Comparison of ENCODE assay signal across 8 mouse cellular contexts in the genomic region with DNA sequence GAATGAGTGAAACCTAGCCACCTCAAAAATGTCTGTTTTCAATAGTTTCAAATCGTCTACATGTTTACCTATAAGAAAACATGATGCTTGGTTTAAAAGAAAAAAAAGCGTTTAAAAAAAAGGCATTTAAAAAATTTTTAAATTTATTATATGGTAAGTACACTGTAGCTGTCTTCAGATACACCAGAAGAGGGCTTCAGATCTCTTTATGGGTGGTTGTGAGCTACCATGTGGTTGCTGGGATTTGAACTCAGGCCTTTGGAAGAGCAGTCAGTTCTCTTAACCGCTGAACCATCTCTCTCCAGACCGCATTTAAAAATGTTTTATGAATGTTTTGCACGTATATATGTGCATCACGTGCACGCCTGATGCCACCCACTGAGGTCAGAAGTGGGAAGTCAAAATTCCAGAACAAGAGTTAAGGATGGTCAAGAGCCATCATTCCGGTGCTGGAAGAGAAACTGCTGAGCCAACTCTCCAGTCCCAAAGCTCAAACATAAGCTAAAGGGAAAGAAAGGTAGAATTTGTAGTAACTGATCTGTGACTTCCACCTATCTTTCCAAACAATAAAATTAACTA. TPM values are rescaled to one million over a fixed set of nuclear protein-coding genes. Genes with fewer than 3 reads are reported as not detected.
DNase-seq lines count a peak whose midpoint lies in the region; ATAC-seq and TF ChIP-seq lines count a peak whose summit lies in the region.

No protein-coding gene starts in this region.

- no peaks in the 10 kb centered on the region for H3K79me2 ChIP-seq in heart, adult 2 months (replicated peaks; ENCODE audit: control insufficient read depth, insufficient read depth, low read length)
- H3K79me2 ChIP-seq in C2C12 (ENCODE audit: control insufficient read depth, insufficient read depth) = peaks cover 63% of the 10 kb centered on the region

- H3K9ac ChIP-seq in heart, adult 2 months (ENCODE audit: low read depth, low read length) = peak overlapping the region; percentile 41
- peak overlapping the region; percentile 100 for H3K9ac ChIP-seq in forebrain, embryonic 15.5 days (replicated peaks)
- H3K9ac ChIP-seq in liver, embryonic 15.5 days = peak overlapping the region; percentile 100

- no peak for TF ChIP-seq EP300 in heart, adult 2 months (IDR thresholded peaks at IDR 0.05; ENCODE audit: insufficient read depth, low read depth, low read length)

- peaks cover 57% of the 10 kb centered on the region for H3K79me3 ChIP-seq in C2C12 (ENCODE audit: low read depth)

- peaks cover 17% of the 10 kb centered on the region for H3K36me3 ChIP-seq in heart, adult 2 months (ENCODE audit: control insufficient read depth, insufficient read depth, low read length)
- peaks cover 30% of the 10 kb centered on the region for H3K36me3 ChIP-seq in C2C12 (ENCODE audit: control insufficient read depth, insufficient read depth)
- 0 out of 2 replicates have a peak, but pooled peaks cover 6% of the 10 kb centered on the region for H3K36me3 ChIP-seq in forebrain, embryonic 15.5 days
- peaks cover 13% of the 10 kb centered on the region for H3K36me3 ChIP-seq in liver, embryonic 15.5 days (replicated peaks)

- no peak for ATAC-seq in forebrain, embryonic 15.5 days (replicated peaks)
- ATAC-seq in liver, embryonic 15.5 days (ENCODE audit: insufficient read depth) = no peak

- TF ChIP-seq CTCF in heart, adult 2 months (IDR thresholded peaks at IDR 0.05) = no peak
- no peak for TF ChIP-seq CTCF in C2C12 (IDR thresholded peaks at IDR 0.05; ENCODE audit: control insufficient read depth, insufficient read depth, insufficient read length)

- no peak for DNase-seq in heart, adult 2 months
- DNase-seq in heart, postnatal 10 days = no peak
- no peak for DNase-seq in urinary bladder, postnatal 36 days (ENCODE audit: low spot score in 2 of 2)
- no peak for DNase-seq in testis, postnatal 10 days (ENCODE audit: low spot score)
- DNase-seq in retina, embryonic 14.5 days (ENCODE audit: low spot score) = no peak

- H3K4me3 ChIP-seq in heart, adult 2 months = peak overlapping the region; percentile 79
- H3K4me3 ChIP-seq in C2C12 (ENCODE audit: insufficient read depth, poor library complexity, severe bottlenecking) = peak overlapping the region; percentile 89
- H3K4me3 ChIP-seq in forebrain, embryonic 15.5 days = peak overlapping the region; percentile 99
- peak overlapping the region; percentile 100 for H3K4me3 ChIP-seq in liver, embryonic 15.5 days (replicated peaks)

- intact Hi-C loops in heart, adult 2 months (cut with DNase I) = no loop called here
- intact Hi-C loops in heart, postnatal 10 days (cut with DNase I) = loop anchor here (5.0 to 10.0 kb wide), 2 partner anchors 73 to 266 kb away; a partner anchor contains a TSS

- no peaks in the 10 kb centered on the region for H3K9me3 ChIP-seq in forebrain, embryonic 15.5 days
- no peaks in the 10 kb centered on the region for H3K9me3 ChIP-seq in liver, embryonic 15.5 days (replicated peaks)

- peak overlapping the region; percentile 75 for H3K4me2 ChIP-seq in forebrain, embryonic 15.5 days (replicated peaks)
- peak overlapping the region; percentile 90 for H3K4me2 ChIP-seq in liver, embryonic 15.5 days

- H3K4me1 ChIP-seq in heart, adult 2 months (ENCODE audit: control insufficient read depth, insufficient read depth, low read length) = peaks cover 4% of the 10 kb centered on the region
- H3K4me1 ChIP-seq in forebrain, embryonic 15.5 days = peaks cover 29% of the 10 kb centered on the region
- peaks cover 40% of the 10 kb centered on the region for H3K4me1 ChIP-seq in liver, embryonic 15.5 days (replicated peaks)

- WGBS in heart, adult 2 months = 28% methylated on average over 8 of the region's 8 CpGs
- WGBS in forebrain, embryonic 15.5 days = 60% methylated on average over 8 of the region's 8 CpGs
- 23% methylated on average over 8 of the region's 8 CpGs for WGBS in liver, embryonic 15.5 days (ENCODE audit: insufficient replicate concordance)

- TF ChIP-seq POLR2A in heart, adult 2 months (IDR thresholded peaks at IDR 0.05; ENCODE audit: insufficient read depth, low read depth, low read length) = no peak

- peak overlapping the region; percentile 100 for H3K27ac ChIP-seq in heart, adult 2 months
- H3K27ac ChIP-seq in forebrain, embryonic 15.5 days (replicated peaks) = peak overlapping the region; percentile 100
- peak overlapping the region; percentile 100 for H3K27ac ChIP-seq in liver, embryonic 15.5 days (replicated peaks)

- H3ac ChIP-seq in C2C12 (ENCODE audit: control insufficient read depth, insufficient read length, low read depth) = peak overlapping the region; percentile 77

- no peaks in the 10 kb centered on the region for H3K27me3 ChIP-seq in heart, adult 2 months (ENCODE audit: control insufficient read depth, insufficient read depth, low read length)
- H3K27me3 ChIP-seq in C2C12 (ENCODE audit: control insufficient read depth, insufficient read depth, insufficient read length) = no peaks in the 10 kb centered on the region
- no peaks in the 10 kb centered on the region for H3K27me3 ChIP-seq in forebrain, embryonic 15.5 days
- no peaks in the 10 kb centered on the region for H3K27me3 ChIP-seq in liver, embryonic 15.5 days

TF ChIP-seq in C2C12, 6 proteins besides CTCF, POLR2A, EP300 and RAD21:
- TF ChIP-seq FOSL1 (IDR thresholded peaks at IDR 0.05; ENCODE audit: insufficient read depth, low read length, poor library complexity, severe bottlenecking) = no peak
- peak; percentile 26 for TF ChIP-seq MAX (IDR thresholded peaks at IDR 0.05)
- TF ChIP-seq CEBPB (IDR thresholded peaks at IDR 0.05; ENCODE audit: low read depth) = no peak
- TF ChIP-seq MYOG (IDR thresholded peaks at IDR 0.05; ENCODE audit: control insufficient read depth, extremely low read depth, insufficient read length) = no peak
- peak; percentile 71 for TF ChIP-seq USF1 (IDR thresholded peaks at IDR 0.05; ENCODE audit: low read depth)
- no peak for TF ChIP-seq MYOD1 (IDR thresholded peaks at IDR 0.05; ENCODE audit: control insufficient read depth, insufficient read length, low read depth)

RNA-seq across cellular contexts. Expression of a gene that starts 3.3 kb away (rescaled TPM):
- 10 to 100 TPM; 30.7 to 34.0 TPM for total RNA-seq in heart, adult 2 months (2021)
- 12.3 and 24.2 TPM in 2 replicates for polyA plus RNA-seq in heart, adult 2 months (2012; rRNA removed)
- total RNA-seq in heart, postnatal 10 days (2021) = 10 to 100 TPM; 50.2 to 51.6 TPM
- polyA plus RNA-seq in C2C12 (2012; fragmentation: generic; extraction: Trizol) = 25.7 TPM
- 157 and 161 TPM in 2 replicates for polyA plus RNA-seq in forebrain, embryonic 15.5 days (2015; fragmentation: Nextera tagmentation; extraction: Ambion mirVana)
- 37.1 and 41.9 TPM in 2 replicates for polyA plus RNA-seq in liver, embryonic 15.5 days (2015; fragmentation: Nextera tagmentation; extraction: Ambion mirVana)

RNA-seq across cellular contexts. Expression of a gene that starts 16.0 kb away (rescaled TPM):
- total RNA-seq in heart, adult 2 months (2021) = 1,000 to 10,000 TPM in 1 of 2 experiments, 100 to 1,000 TPM in 1; 961 to 1,111 TPM
- polyA plus RNA-seq in heart, adult 2 months (2012; rRNA removed) = 895 and 1,105 TPM in 2 replicates
- total RNA-seq in heart, postnatal 10 days (2021) = 100 to 1,000 TPM; 815 to 853 TPM
- 107 TPM for polyA plus RNA-seq in C2C12 (2012; fragmentation: generic; extraction: Trizol)
- polyA plus RNA-seq in forebrain, embryonic 15.5 days (2015; fragmentation: Nextera tagmentation; extraction: Ambion mirVana) = 113 and 121 TPM in 2 replicates
- polyA plus RNA-seq in liver, embryonic 15.5 days (2015; fragmentation: Nextera tagmentation; extraction: Ambion mirVana) = 113 and 120 TPM in 2 replicates

RNA-seq across cellular contexts. Expression of a gene that starts 30.1 kb away (rescaled TPM):
- total RNA-seq in heart, adult 2 months (2021) = 1 to 10 TPM; 5.7 to 6.9 TPM
- polyA plus RNA-seq in heart, adult 2 months (2012; rRNA removed) = 6.5 and 6.6 TPM in 2 replicates
- 10 to 100 TPM; 13.2 to 17.0 TPM for total RNA-seq in heart, postnatal 10 days (2021)
- 90.7 TPM for polyA plus RNA-seq in C2C12 (2012; fragmentation: generic; extraction: Trizol)
- 323 TPM in 2 replicates for polyA plus RNA-seq in forebrain, embryonic 15.5 days (2015; fragmentation: Nextera tagmentation; extraction: Ambion mirVana)
- polyA plus RNA-seq in liver, embryonic 15.5 days (2015; fragmentation: Nextera tagmentation; extraction: Ambion mirVana) = 93.7 and 101 TPM in 2 replicates

RNA-seq across cellular contexts. Expression of a gene that starts 50.3 kb away (rescaled TPM):
- not detected for total RNA-seq in heart, adult 2 months (2021)
- polyA plus RNA-seq in heart, adult 2 months (2012; rRNA removed) = 0.32 and 0.33 TPM in 2 replicates
- total RNA-seq in heart, postnatal 10 days (2021) = not detected
- 0.50 TPM for polyA plus RNA-seq in C2C12 (2012; fragmentation: generic; extraction: Trizol)
- 1.00 and 1.0 TPM in 2 replicates for polyA plus RNA-seq in forebrain, embryonic 15.5 days (2015; fragmentation: Nextera tagmentation; extraction: Ambion mirVana)
- 10.0 and 13.2 TPM in 2 replicates for polyA plus RNA-seq in liver, embryonic 15.5 days (2015; fragmentation: Nextera tagmentation; extraction: Ambion mirVana)

Comparison
In these comparisons a context has a peak if more than half of its experiments do, and no peak if none do; other contexts are left out.
1. H3K9ac ChIP-seq: peak in every context shown above with its lines; median percentile 100 in forebrain, embryonic 15.5 days; 100 in liver, embryonic 15.5 days; 41 in heart, adult 2 months.
2. RNA of a gene that starts 30.1 kb away (polyA plus RNA-seq): 323 TPM in forebrain, embryonic 15.5 days, 93.7 to 101 TPM in liver, embryonic 15.5 days and 90.7 TPM in C2C12 (single experiment); 6.5 to 6.6 TPM in heart, adult 2 months; every median in the first group is over 10 times any median in the second.
3. Peak in every context shown above with its lines, with median percentiles within 50 percentile points of each other: H3K27ac ChIP-seq and H3K4me3 ChIP-seq.